Mouse (Mus musculus) liver, embryonic 13.5 days (tissue): ENCODE results near the gene Ctsf. TPM values are rescaled to one million over a fixed set of nuclear protein-coding genes. Genes with fewer than 3 reads are reported as not detected.
"Not testable (repeated sequence)": the region's sequence is repeated elsewhere in the genome, so short reads cannot be mapped to it uniquely, and the experiment has no call there.

Experiments
- ATAC-seq: fragments of 200-750 bp; cut with Nextera tagmentation; 2 replicates; pipeline ENCODE4 v1.8.0; 2017; ENCODE audit warnings: low read depth, mild to moderate bottlenecking, moderate number of reproducible peaks, moderate library complexity
- DNase-seq: peaks from one replicate; pipeline ENCODE4 v3.0.0; 2022
- H3K27ac ChIP-seq: fragments of 300-500 bp; sonication (generic); 2 replicates; pipeline ENCODE4 v1.5.1; 2015; ENCODE audit warnings: moderate library complexity, mild to moderate bottlenecking, inconsistent platforms
- H3K27me3 ChIP-seq: fragments of 300-500 bp; sonication (generic); 2 replicates; pipeline ENCODE4 v1.6.1; 2015; ENCODE audit warnings: mild to moderate bottlenecking, inconsistent platforms
- H3K36me3 ChIP-seq: fragments of 300-500 bp; sonication (generic); 2 replicates; pipeline ENCODE4 v1.6.1; 2015; ENCODE audit warnings: mild to moderate bottlenecking, inconsistent platforms
- H3K4me1 ChIP-seq: fragments of 300-500 bp; sonication (generic); replicated peaks from 2 replicates; pipeline ENCODE4 v1.6.1; 2015; ENCODE audit warnings: inconsistent platforms
- H3K4me2 ChIP-seq: fragments of 300-500 bp; sonication (generic); 2 replicates; pipeline ENCODE4 v1.6.1; 2015; ENCODE audit warnings: inconsistent platforms, mild to moderate bottlenecking, moderate library complexity
- H3K4me3 ChIP-seq: fragments of 300-500 bp; sonication (generic); replicated peaks from 2 replicates; pipeline ENCODE4 v1.5.1; 2015; ENCODE audit warnings: mild to moderate bottlenecking, inconsistent platforms
- H3K9ac ChIP-seq: fragments of 300-500 bp; sonication (generic); 2 replicates; pipeline ENCODE4 v1.6.1; 2015; ENCODE audit warnings: mild to moderate bottlenecking, inconsistent platforms
- H3K9me3 ChIP-seq: fragments of 300-500 bp; sonication (generic); replicated peaks from 2 replicates; pipeline ENCODE4 v1.6.1; 2016; ENCODE audit warnings: inconsistent platforms
- WGBS: fragments of 180-500 bp; shearing (Covaris S2); methylation state at CpG from one replicate; pipeline ENCODE4 v1.1.7; 2015; ENCODE audit not compliant: insufficient replicate concordance; 5-methylcytosine and 5-hydroxymethylcytosine counted together
- polyA plus RNA-seq: library from polyadenylated mRNA; unstranded; fragments of >200 nt; fragmentation: Nextera tagmentation; extraction: Ambion mirVana; gene quantifications from 2 replicates; pipeline ENCODE4 v1.2.1, GENCODE M21; 2015

Ctsf gene
- polyA plus RNA-seq, 1 experiment from 2014 or later: 25.3 TPM

GRCm38 (mm10) chr19:4849800-4850199 is 5.1 kb upstream of the Ctsf start:
- no peak overlapping the region for H3K4me2 ChIP-seq
- H3K27ac ChIP-seq: no peak overlapping the region
- H3K9ac ChIP-seq: no peak overlapping the region
- H3K4me3 ChIP-seq: no peak overlapping the region
- ATAC-seq: no peak
- peaks cover 12% of the 10 kb centered on the region for H3K4me1 ChIP-seq
- H3K9me3 ChIP-seq: no peaks in the 10 kb centered on the region
- DNase-seq: no peak
- H3K27me3 ChIP-seq: peaks cover 67% of the 10 kb centered on the region
- 62% methylated on average over 4 of the region's 4 CpGs for WGBS
- H3K36me3 ChIP-seq: no peaks in the 10 kb centered on the region

GRCm38 (mm10) chr19:4850281-4850680 is 4.6 kb upstream of the Ctsf start:
- Histone ChIP-seq H3K9me3 (no peaks in the 10 kb centered on the region), H3K4me1 (peaks cover 17% of the 10 kb centered on the region), H3K4me3 (no peak overlapping the region), H3K27ac (no peak overlapping the region), H3K4me2 (no peak overlapping the region), H3K9ac (no peak overlapping the region), H3K36me3 (no peaks in the 10 kb centered on the region), H3K27me3 (peaks cover 70% of the 10 kb centered on the region)
- WGBS: 48% methylated on average over 5 of the region's 5 CpGs
- DNase-seq (no peak), ATAC-seq (no peak)

- no peaks in the 10 kb centered on the region for H3K9me3 ChIP-seq
- peaks cover 60% of the 10 kb centered on the region for H3K4me1 ChIP-seq
- H3K36me3 ChIP-seq: 0 out of 2 replicates have a peak, but pooled peaks cover 2% of the 10 kb centered on the region
- 7% methylated on average over 14 of the region's 14 CpGs for WGBS
- H3K9ac ChIP-seq: peak overlapping the region; percentile 78
- ATAC-seq: no peak
- peak overlapping the region; percentile 90 for H3K4me2 ChIP-seq
- peaks cover 64% of the 10 kb centered on the region for H3K27me3 ChIP-seq
- peak overlapping the region; percentile 66 for H3K4me3 ChIP-seq
- DNase-seq: no peak
- peak overlapping the region; percentile 59 for H3K27ac ChIP-seq
These were observed 515 bp downstream of the Ctsf start for GRCm38 (mm10) chr19:4855470-4855820.

- peaks cover 65% of the 10 kb centered on the region for H3K4me1 ChIP-seq
- no peaks in the 10 kb centered on the region for H3K9me3 ChIP-seq
- 0 out of 2 replicates have a peak overlapping the region, but pooled peaks have one; percentile 9 for H3K27ac ChIP-seq
- DNase-seq (no peak), ATAC-seq (no peak)
- H3K4me3 ChIP-seq: peak overlapping the region; percentile 66
- H3K36me3 ChIP-seq: 0 out of 2 replicates have a peak, but pooled peaks cover 6% of the 10 kb centered on the region
- H3K9ac ChIP-seq: peak overlapping the region; percentile 78; the same call in 1 of the 2 replicates
- H3K27me3 ChIP-seq: peaks cover 62% of the 10 kb centered on the region
- peak overlapping the region; percentile 90 for H3K4me2 ChIP-seq
- WGBS: 59% methylated on average over 4 of the region's 4 CpGs
These were observed 1.0 kb downstream of the Ctsf start for GRCm38 (mm10) chr19:4855951-4856350.

GRCm38 (mm10) chr19:4859081-4859480 is 4.2 kb downstream of the Ctsf start:
- H3K9ac ChIP-seq: peak overlapping the region; percentile 69
- 31% methylated on average over 6 of the region's 6 CpGs for WGBS
- peak; percentile 99 for ATAC-seq
- peak overlapping the region; percentile 71 for H3K4me2 ChIP-seq
- no peaks in the 10 kb centered on the region for H3K9me3 ChIP-seq
- peak overlapping the region; percentile 96 for H3K27ac ChIP-seq
- DNase-seq: peak; percentile 84
- H3K27me3 ChIP-seq: peaks cover 63% of the 10 kb centered on the region
- peaks cover 11% of the 10 kb centered on the region; the same call in 1 of the 2 replicates for H3K36me3 ChIP-seq
- H3K4me1 ChIP-seq: peaks cover 68% of the 10 kb centered on the region
- H3K4me3 ChIP-seq: peak overlapping the region; percentile 51

GRCm38 (mm10) chr19:4863048-4863447 is 8.1 kb downstream of the Ctsf start:
- Histone ChIP-seq H3K4me1 (peaks cover 41% of the 10 kb centered on the region), H3K9ac (no peak overlapping the region), H3K4me2 (no peak overlapping the region), H3K36me3 (peaks cover 11% of the 10 kb centered on the region; the same call in 1 of the 2 replicates), H3K4me3 (no peak overlapping the region), H3K9me3 (no peaks in the 10 kb centered on the region), H3K27ac (no peak overlapping the region), H3K27me3 (peaks cover 67% of the 10 kb centered on the region)
- WGBS: 67% methylated on average over 6 of the region's 6 CpGs
- ATAC-seq: no peak
- DNase-seq: no peak

- Histone ChIP-seq H3K36me3 (peaks cover 11% of the 10 kb centered on the region; the same call in 1 of the 2 replicates), H3K9me3 (no peaks in the 10 kb centered on the region), H3K4me3 (no peak overlapping the region), H3K27ac (no peak overlapping the region), H3K4me1 (peaks cover 28% of the 10 kb centered on the region), H3K9ac (0 out of 2 replicates have a peak overlapping the region, but pooled peaks have one; percentile 26), H3K27me3 (peaks cover 79% of the 10 kb centered on the region), H3K4me2 (peak overlapping the region; percentile 37)
- WGBS: 3% methylated on average over 17 of the region's 17 CpGs
- DNase-seq: no peak
- no peak for ATAC-seq
These were observed 10.2 kb downstream of the Ctsf start for GRCm38 (mm10) chr19:4865147-4865546.

GRCm38 (mm10) chr19:4874613-4875012 is 19.7 kb downstream of the Ctsf start:
- not testable (repeated sequence) for H3K9ac ChIP-seq, ATAC-seq, H3K9me3 ChIP-seq, H3K27ac ChIP-seq, H3K4me2 ChIP-seq, DNase-seq, H3K4me3 ChIP-seq, H3K36me3 ChIP-seq
- 56% methylated on average over 1 of the region's 1 CpGs for WGBS
- peaks cover 35% of the 10 kb centered on the region for H3K27me3 ChIP-seq
- H3K4me1 ChIP-seq: peaks cover 31% of the 10 kb centered on the region

- H3K9me3 ChIP-seq: no peaks in the 10 kb centered on the region
- no peak overlapping the region for H3K27ac ChIP-seq
- H3K4me1 ChIP-seq: peaks cover 40% of the 10 kb centered on the region
- H3K36me3 ChIP-seq: peaks cover 14% of the 10 kb centered on the region
- H3K9ac ChIP-seq: no peak overlapping the region
- ATAC-seq: no peak
- H3K27me3 ChIP-seq: peaks cover 32% of the 10 kb centered on the region
- WGBS: 57% methylated on average over 4 of the region's 4 CpGs
- H3K4me2 ChIP-seq: no peak overlapping the region
- H3K4me3 ChIP-seq: no peak overlapping the region
- DNase-seq: no peak
These were observed 21.3 kb downstream of the Ctsf start for GRCm38 (mm10) chr19:4876241-4876640.

- DNase-seq: no peak
- WGBS: 61% methylated on average over 3 of the region's 3 CpGs
- H3K9ac ChIP-seq: peak overlapping the region; percentile 67; the same call in 1 of the 2 replicates
- H3K9me3 ChIP-seq: no peaks in the 10 kb centered on the region
- no peak overlapping the region for H3K27ac ChIP-seq
- no peak overlapping the region for H3K4me3 ChIP-seq
- no peak overlapping the region for H3K4me2 ChIP-seq
- H3K4me1 ChIP-seq: peaks cover 45% of the 10 kb centered on the region
- peaks cover 19% of the 10 kb centered on the region for H3K36me3 ChIP-seq
- H3K27me3 ChIP-seq: peaks cover 30% of the 10 kb centered on the region
- no peak for ATAC-seq
These were observed 21.8 kb downstream of the Ctsf start for GRCm38 (mm10) chr19:4876755-4877154.

GRCm38 (mm10) chr19:4877785-4878184 is 22.9 kb downstream of the Ctsf start, which contains the start of gene Actn3:
Gene Actn3, minus strand, starts transcription at chr19:4877909.
- WGBS: 9% methylated on average over 17 of the region's 17 CpGs
- Histone ChIP-seq H3K9me3 (no peaks in the 10 kb centered on the region), H3K36me3 (peaks cover 29% of the 10 kb centered on the region), H3K27me3 (peaks cover 23% of the 10 kb centered on the region), H3K4me2 (peak within 1 kb of the TSS; percentile 79), H3K4me3 (peak within 1 kb of the TSS; percentile 96), H3K9ac (peak within 1 kb of the TSS; percentile 96), H3K4me1 (peaks cover 54% of the 10 kb centered on the region), H3K27ac (peak within 1 kb of the TSS; percentile 88)
- ATAC-seq (no peak), DNase-seq (no peak)
